Mouse (Mus musculus) lung, adult 10 weeks (tissue): Measurements from ENCODE around the gene Emilin2. TPM values are rescaled to one million over a fixed set of nuclear protein-coding genes. Genes with fewer than 3 reads are reported as not detected.

Source experiments
- polyA plus RNA-seq: library from polyadenylated mRNA; stranded (reverse); fragments of 350-450 nt; fragmentation: Illumina TruSeq; extraction: RNeasy Lipid Tissue Mini Kit (QIAGEN cat#74804); gene quantifications from one replicate; pipeline ENCODE4 v1.2.3, GENCODE M21; 2014; ENCODE audit warnings: low read depth, low replicate concordance; ENCODE audit not compliant: insufficient read depth

Emilin2 gene
- polyA plus RNA-seq, result 7.4 TPM

DNA sequence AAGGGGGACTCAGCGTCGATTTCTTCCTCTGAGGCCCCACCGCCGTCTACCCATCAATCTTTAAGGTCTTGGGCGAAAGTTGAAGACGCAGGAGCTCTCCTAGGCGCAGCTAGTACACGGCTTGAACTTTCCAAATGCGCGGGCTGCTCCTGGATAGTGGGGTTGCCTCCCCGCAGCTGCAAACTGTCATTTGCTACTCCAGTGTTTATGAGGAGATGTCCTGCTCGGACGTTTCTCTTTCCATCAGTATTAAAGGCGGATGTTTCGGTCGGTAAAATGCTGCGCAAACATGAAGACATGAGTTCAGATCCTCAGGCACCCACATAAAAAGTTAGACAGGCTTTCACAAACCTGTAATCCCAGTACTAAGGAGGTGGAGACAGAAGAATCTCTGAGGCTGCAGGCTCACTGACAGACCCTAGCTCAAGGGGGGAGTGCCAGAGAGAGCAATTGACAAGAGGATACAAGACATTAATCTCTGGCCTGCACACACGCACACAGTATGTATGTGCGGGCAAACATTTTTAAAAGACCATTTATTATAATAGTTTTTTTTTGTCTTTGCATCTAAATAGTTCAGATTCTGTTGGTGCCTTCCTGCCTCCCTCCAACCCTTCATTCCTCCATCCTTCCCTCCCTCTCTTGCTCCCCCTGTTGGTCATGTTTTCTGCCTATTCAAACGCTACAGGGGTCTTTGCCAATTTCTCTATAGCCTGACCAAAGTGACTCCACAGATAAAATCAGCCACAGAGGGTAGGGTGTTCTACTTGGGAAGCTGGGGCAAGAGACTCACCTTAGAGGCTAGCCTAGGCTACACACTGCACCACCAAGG lies at the start of gene Emilin2:
TSS of gene Emilin2 (minus strand) at position 639 of the 832 bp plus-strand sequence.

Other genes starting within 250 kb of the Emilin2 start
- gene Lpin2, start 129.4 kb downstream of the Emilin2 start, polyA plus RNA-seq, result 33.5 TPM
- not detected for gene Gm4707, start 147.9 kb upstream of the Emilin2 start, polyA plus RNA-seq
- 16.6 TPM for gene Smchd1, start 163.4 kb upstream of the Emilin2 start, polyA plus RNA-seq
- 1.00 TPM for gene Ndc80, start 214.9 kb upstream of the Emilin2 start, polyA plus RNA-seq
- gene Spdya, start 240.1 kb upstream of the Emilin2 start, polyA plus RNA-seq, result 0.29 TPM